Mouse (Mus musculus) bone marrow, adult 2 months (tissue): ENCODE measurements around the gene Gli2.

Source experiments
- CTCF ChIP-seq: fragments of 200-500 bp; IDR thresholded peaks from 2 replicates; pipeline ENCODE4 v1.5.1; 2011; ENCODE audit warnings: low read length, control low read depth; ENCODE audit not compliant: control insufficient read depth, insufficient read depth
- POLR2A ChIP-seq: fragments of 200-500 bp; IDR thresholded peaks from 2 replicates; pipeline ENCODE4 v1.6.1; 2011; ENCODE audit warnings: low read depth, mild to moderate bottlenecking, control low read depth, low read length, borderline replicate concordance; ENCODE audit not compliant: control insufficient read depth

- TF ChIP-seq CTCF (no peak), POLR2A (no peak)
Measured at GRCm38 (mm10) chr1:119097921-119098521, 44.6 kb upstream of the Gli2 start.
